Mouse (Mus musculus) liver, postnatal 0 days (tissue): Measurements from ENCODE around the gene AI661453.
A peak's percentile ranks its signal among the peaks of the same experiment; 100 is the strongest.

Source experiments
- CTCF ChIP-seq: sonication (generic); IDR thresholded peaks from 2 replicates; pipeline ENCODE4 v1.5.1; 2016; ENCODE audit warnings: antibody characterized with exemption, low read depth
- EP300 ChIP-seq: IDR thresholded peaks from 2 replicates; pipeline ENCODE4 v1.6.1; 2016; ENCODE audit warnings: antibody characterized with exemption, low read depth, mild to moderate bottlenecking

- TF ChIP-seq CTCF (no peak), EP300 (peak; percentile 68; the same call in 1 of the 2 replicates)
Observed at GRCm38 (mm10) chr17:47454675-47455074, 18.3 kb downstream of the AI661453 start.
